Comparison of ENCODE assay signal across 8 mouse cellular contexts in the genomic region with DNA sequence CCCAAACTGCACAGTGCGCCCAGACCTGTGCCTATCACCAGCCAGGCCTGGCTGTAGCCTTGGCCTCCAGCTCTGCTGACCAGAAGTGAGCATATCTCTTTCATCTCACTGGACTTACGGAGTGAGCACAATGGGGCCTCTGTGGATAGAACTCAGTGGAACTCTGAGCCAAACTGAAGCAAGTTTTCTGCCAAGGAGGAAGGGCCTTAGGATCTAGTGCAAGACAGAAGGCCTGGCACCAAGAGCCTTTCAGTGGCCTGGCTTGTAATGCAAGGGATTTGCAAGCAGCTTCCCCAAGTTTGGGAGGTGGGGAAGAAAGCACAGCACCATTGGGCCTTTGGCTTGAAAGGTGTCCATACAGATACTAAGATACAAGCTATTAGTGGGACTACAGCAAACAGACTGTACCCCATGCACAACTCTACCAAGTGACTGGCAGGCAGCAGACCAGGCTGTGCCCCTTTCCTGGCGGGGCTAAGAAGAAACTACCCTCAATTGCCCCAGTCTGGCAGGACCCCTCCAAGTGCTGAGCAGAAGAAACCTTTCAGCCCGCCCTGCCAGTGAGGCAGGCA. TPM values are rescaled to one million over a fixed set of nuclear protein-coding genes. Genes with fewer than 3 reads are reported as not detected.
DNase-seq lines count a peak whose midpoint lies in the region; ATAC-seq and TF ChIP-seq lines count a peak whose summit lies in the region.

No protein-coding gene starts in this region.

- no peak for ATAC-seq in liver, postnatal 0 days
- ATAC-seq in forebrain, embryonic 11.5 days (replicated peaks; ENCODE audit: low FRiP score) = no peak
- ATAC-seq in midbrain, embryonic 16.5 days = peak; percentile 8; the same call in 1 of the 2 replicates
- ATAC-seq in monocyte, adult 5-6 weeks (replicated peaks; ENCODE audit: insufficient number of reproducible peaks, low FRiP score, low TSS enrichment, poor library complexity, severe bottlenecking) = no peak

- H3K4me2 ChIP-seq in liver, postnatal 0 days (ENCODE audit: low read depth, low read length) = no peak overlapping the region
- peak overlapping the region; percentile 67 for H3K4me2 ChIP-seq in forebrain, embryonic 11.5 days (ENCODE audit: low read depth, low read length, severe bottlenecking)
- peak overlapping the region; percentile 86; the same call in 1 of the 2 replicates for H3K4me2 ChIP-seq in midbrain, embryonic 16.5 days (ENCODE audit: low read length)

- peaks cover 56% of the 10 kb centered on the region for H3K79me2 ChIP-seq in liver, adult 2 months (ENCODE audit: control insufficient read depth, insufficient read depth, low read length)

- no peak for TF ChIP-seq CTCF in liver, adult 2 months (IDR thresholded peaks at IDR 0.05; ENCODE audit: low read depth, low read length)
- TF ChIP-seq CTCF in liver, postnatal 0 days (IDR thresholded peaks at IDR 0.05; ENCODE audit: low read depth) = no peak

- H3K36me3 ChIP-seq in liver, adult 2 months (ENCODE audit: control insufficient read depth, insufficient read depth, low read length) = no peaks in the 10 kb centered on the region
- H3K36me3 ChIP-seq in liver, postnatal 0 days (replicated peaks; ENCODE audit: insufficient read depth, low read length) = peaks cover 9% of the 10 kb centered on the region
- peaks cover 4% of the 10 kb centered on the region; the same call in 1 of the 2 replicates for H3K36me3 ChIP-seq in forebrain, embryonic 11.5 days (ENCODE audit: control insufficient read depth, insufficient read depth, low read length)
- H3K36me3 ChIP-seq in midbrain, embryonic 16.5 days (ENCODE audit: control insufficient read depth, insufficient read depth, low read length) = no peaks in the 10 kb centered on the region

- TF ChIP-seq EP300 in liver, postnatal 0 days (IDR thresholded peaks at IDR 0.05; ENCODE audit: low read depth) = no peak

- H3K27me3 ChIP-seq in liver, adult 2 months (ENCODE audit: control insufficient read depth, insufficient read depth, low read length) = no peaks in the 10 kb centered on the region
- H3K27me3 ChIP-seq in liver, postnatal 0 days (ENCODE audit: insufficient read depth, low read length) = peaks cover 12% of the 10 kb centered on the region; the same call in 1 of the 2 replicates
- H3K27me3 ChIP-seq in forebrain, embryonic 11.5 days (ENCODE audit: control insufficient read depth, insufficient read depth, low read length) = no peaks in the 10 kb centered on the region
- peaks cover 20% of the 10 kb centered on the region for H3K27me3 ChIP-seq in midbrain, embryonic 16.5 days (ENCODE audit: control insufficient read depth, insufficient read depth, low read depth, low read length)

- no peak for TF ChIP-seq POLR2A in liver, adult 2 months (IDR thresholded peaks at IDR 0.05; ENCODE audit: extremely low read depth, insufficient read depth, low read length)

- H3K9me3 ChIP-seq in liver, postnatal 0 days (ENCODE audit: low read length) = no peaks in the 10 kb centered on the region
- no peaks in the 10 kb centered on the region for H3K9me3 ChIP-seq in forebrain, embryonic 11.5 days (ENCODE audit: control insufficient read depth, low read length)
- no peaks in the 10 kb centered on the region for H3K9me3 ChIP-seq in midbrain, embryonic 16.5 days (replicated peaks; ENCODE audit: control insufficient read depth, low read length, poor library complexity, severe bottlenecking)

- no peak overlapping the region for H3K4me3 ChIP-seq in liver, adult 2 months (ENCODE audit: insufficient read depth, low read depth, low read length)
- H3K4me3 ChIP-seq in liver, postnatal 0 days (ENCODE audit: low read depth, low read length) = no peak overlapping the region
- peak overlapping the region; percentile 15 for H3K4me3 ChIP-seq in forebrain, embryonic 11.5 days (ENCODE audit: low read depth, low read length)
- H3K4me3 ChIP-seq in midbrain, embryonic 16.5 days (ENCODE audit: low read depth, low read length) = no peak overlapping the region

- peaks cover 24% of the 10 kb centered on the region for H3K4me1 ChIP-seq in liver, adult 2 months (ENCODE audit: control insufficient read depth, insufficient read depth, low read length)
- peaks cover 41% of the 10 kb centered on the region for H3K4me1 ChIP-seq in liver, postnatal 0 days (ENCODE audit: insufficient read depth)
- peaks cover 61% of the 10 kb centered on the region for H3K4me1 ChIP-seq in forebrain, embryonic 11.5 days (replicated peaks; ENCODE audit: control insufficient read depth, insufficient read depth, low read length)
- peaks cover 55% of the 10 kb centered on the region for H3K4me1 ChIP-seq in midbrain, embryonic 16.5 days (ENCODE audit: control insufficient read depth, insufficient read depth, low read length)

- WGBS in liver, adult 2 months = 76% methylated on average over 4 of the region's 4 CpGs
- WGBS in liver, postnatal 0 days (ENCODE audit: insufficient replicate concordance) = 75% methylated on average over 4 of the region's 4 CpGs
- WGBS in forebrain, embryonic 11.5 days = 23% methylated on average over 4 of the region's 4 CpGs
- 31% methylated on average over 4 of the region's 4 CpGs for WGBS in midbrain, embryonic 16.5 days

- H3K27ac ChIP-seq in liver, adult 2 months (replicated peaks; ENCODE audit: insufficient read depth, low read depth, low read length) = peak overlapping the region; percentile 26; the same call in 1 of the 2 replicates
- no peak overlapping the region for H3K27ac ChIP-seq in liver, postnatal 0 days (ENCODE audit: low read depth)
- peak overlapping the region; percentile 95 for H3K27ac ChIP-seq in forebrain, embryonic 11.5 days (ENCODE audit: low read depth, low read length)
- H3K27ac ChIP-seq in midbrain, embryonic 16.5 days (ENCODE audit: low read length) = peak overlapping the region; percentile 72

- H3K9ac ChIP-seq in liver, adult 2 months (ENCODE audit: low read depth, low read length) = peak overlapping the region; percentile 10; the same call in 1 of the 2 replicates
- no peak overlapping the region for H3K9ac ChIP-seq in liver, postnatal 0 days (replicated peaks)
- peak overlapping the region; percentile 52 for H3K9ac ChIP-seq in forebrain, embryonic 11.5 days (ENCODE audit: low read length)
- H3K9ac ChIP-seq in midbrain, embryonic 16.5 days (ENCODE audit: low read depth, low read length) = peak overlapping the region; percentile 12; the same call in 1 of the 2 replicates

- DNase-seq in liver, adult 2 months (ENCODE audit: extremely low read depth, low read depth, low spot score) = no peak
- DNase-seq in liver, postnatal 0 days = no peak
- no peak for DNase-seq in forebrain, embryonic 11.5 days (ENCODE audit: low spot score)
- DNase-seq in kidney, adult 9 months = peak; percentile 41
- no peak for DNase-seq in gastrocnemius, postnatal 25 days
- no peak for DNase-seq in frontal cortex, postnatal 14 days (ENCODE audit: low spot score in 2 of 2)

RNA-seq across cellular contexts. Expression of a gene that starts 16.4 kb away (rescaled TPM):
- 6.2 and 13.8 TPM in 2 replicates for total RNA-seq in liver, adult 2 months (2014; rRNA removed)
- 9.1 and 9.7 TPM in 2 replicates for polyA plus RNA-seq in liver, adult 2 months (2012; rRNA removed)
- polyA plus RNA-seq in liver, postnatal 0 days (2015; fragmentation: Nextera tagmentation; extraction: Ambion mirVana) = 2.0 and 2.1 TPM in 2 replicates
- 68.3 and 70.9 TPM in 2 replicates for polyA plus RNA-seq in forebrain, embryonic 11.5 days (2014; fragmentation: Nextera tagmentation; extraction: Ambion mirVana)
- polyA plus RNA-seq in midbrain, embryonic 16.5 days (2015; fragmentation: Nextera tagmentation; extraction: Ambion mirVana) = 10.7 and 11.4 TPM in 2 replicates
- 1 to 10 TPM; 7.0 to 9.2 TPM for total RNA-seq in gastrocnemius, postnatal 25 days (2021)
- 11.6 to 22.2 TPM (median 13.8 TPM) in 3 replicates for total RNA-seq in monocyte, adult 5-6 weeks (2017)

RNA-seq across cellular contexts. Expression of a gene that starts 55.1 kb away (rescaled TPM):
- 44.5 and 53.2 TPM in 2 replicates for total RNA-seq in liver, adult 2 months (2014; rRNA removed)
- 70.5 and 78.2 TPM in 2 replicates for polyA plus RNA-seq in liver, adult 2 months (2012; rRNA removed)
- polyA plus RNA-seq in liver, postnatal 0 days (2015; fragmentation: Nextera tagmentation; extraction: Ambion mirVana) = 7.8 and 8.0 TPM in 2 replicates
- polyA plus RNA-seq in forebrain, embryonic 11.5 days (2014; fragmentation: Nextera tagmentation; extraction: Ambion mirVana) = 39.3 and 40.9 TPM in 2 replicates
- 18.7 and 20.4 TPM in 2 replicates for polyA plus RNA-seq in midbrain, embryonic 16.5 days (2015; fragmentation: Nextera tagmentation; extraction: Ambion mirVana)
- total RNA-seq in gastrocnemius, postnatal 25 days (2021) = 10 to 100 TPM; 22.0 to 23.9 TPM
- 40.0 to 69.7 TPM (median 50.1 TPM) in 3 replicates for total RNA-seq in monocyte, adult 5-6 weeks (2017)
